ENCODE assay signal across 8 mouse cellular contexts in genomic region chr2:164496847-164497690, GRCm38 (mm10). TPM values are rescaled to one million over a fixed set of nuclear protein-coding genes. Genes with fewer than 3 reads are reported as not detected.
DNase-seq lines count a peak whose midpoint lies in the region; ATAC-seq and TF ChIP-seq lines count a peak whose summit lies in the region.

Gene Pigt, plus strand, starts transcription at chr2:164497520.

- H3K9ac ChIP-seq in lung, embryonic 15.5 days: peak within 1 kb of the TSS; percentile 61

- no peaks in the 10 kb centered on the region for H3K27me3 ChIP-seq in cerebellum, adult 2 months (ENCODE audit: control insufficient read depth, insufficient read depth, low read length)
- H3K27me3 ChIP-seq in lung, embryonic 15.5 days: no peaks in the 10 kb centered on the region

- TF ChIP-seq CTCF in cerebellum, adult 2 months (IDR thresholded peaks at IDR 0.05; ENCODE audit: borderline replicate concordance, insufficient read depth, low read depth, low read length): no peak
- 0 out of 2 replicates have a peak, but pooled peaks have one; percentile 11 for TF ChIP-seq CTCF in olfactory bulb, adult 2 months (IDR thresholded peaks at IDR 0.05; ENCODE audit: insufficient read depth, low read depth, low read length)

- H3K27ac ChIP-seq in cerebellum, adult 2 months (ENCODE audit: insufficient read depth, low read length): peak within 1 kb of the TSS; percentile 91
- H3K27ac ChIP-seq in lung, embryonic 15.5 days: no peak within 1 kb of the TSS; the same call in 1 of the 2 replicates
- H3K27ac ChIP-seq in olfactory bulb, adult 2 months (ENCODE audit: insufficient read depth, low read depth, low read length): peak within 1 kb of the TSS; percentile 63

- peaks cover 12% of the 10 kb centered on the region for H3K36me3 ChIP-seq in lung, embryonic 15.5 days

- H3K9me3 ChIP-seq in lung, embryonic 15.5 days: no peaks in the 10 kb centered on the region

- DNase-seq in MEL-GATA-1-ER (ENCODE audit: extremely low read depth, low read depth): peak; percentile 63
- DNase-seq in cerebellum, adult 2 months: peak; percentile 90 to 91
- DNase-seq in forelimb bud, embryonic 11.5 days (ENCODE audit: low read depth, low spot score): peak; percentile 73
- DNase-seq in heart, postnatal 4 days: peak; percentile 90
- peak; percentile 81 to 84 for DNase-seq in layer of hippocampus, adult 8-10 months (ENCODE audit: low spot score in 2 of 2)
- peak; percentile 75 to 79 for DNase-seq in thymus, adult 18-20 months

- 0 out of 2 replicates have a peak, but pooled peaks cover 4% of the 10 kb centered on the region for H3K4me1 ChIP-seq in cerebellum, adult 2 months (ENCODE audit: control insufficient read depth, insufficient read depth, low read length)
- peaks cover 13% of the 10 kb centered on the region for H3K4me1 ChIP-seq in lung, embryonic 15.5 days
- peaks cover 5% of the 10 kb centered on the region; the same call in 1 of the 2 replicates for H3K4me1 ChIP-seq in olfactory bulb, adult 2 months (ENCODE audit: control insufficient read depth, insufficient read depth, low read length)

- H3K4me2 ChIP-seq in lung, embryonic 15.5 days: peak within 1 kb of the TSS; percentile 85

- peak within 1 kb of the TSS; percentile 99 for H3K4me3 ChIP-seq in cerebellum, adult 2 months (replicated peaks; ENCODE audit: insufficient read depth, low read depth, low read length)
- H3K4me3 ChIP-seq in lung, embryonic 15.5 days: peak within 1 kb of the TSS; percentile 80
- peak within 1 kb of the TSS; percentile 84 for H3K4me3 ChIP-seq in olfactory bulb, adult 2 months (ENCODE audit: insufficient read depth, low read depth, low read length)

- TF ChIP-seq POLR2A in cerebellum, adult 2 months (IDR thresholded peaks at IDR 0.05; ENCODE audit: borderline replicate concordance, insufficient read depth, low read length): peak; percentile 96
- TF ChIP-seq POLR2A in olfactory bulb, adult 2 months (IDR thresholded peaks at IDR 0.05; ENCODE audit: insufficient read depth, low read depth, low read length): peak; percentile 92

- WGBS in cerebellum, adult 2 months: 4% methylated on average over 43 of the region's 43 CpGs
- 5% methylated on average over 43 of the region's 43 CpGs for WGBS in lung, embryonic 15.5 days
- 4% methylated on average over 43 of the region's 43 CpGs for WGBS in olfactory bulb, adult 2 months

- peak; percentile 94 for ATAC-seq in lung, embryonic 15.5 days (ENCODE audit: borderline replicate concordance, extremely low read depth, low FRiP score, low TSS enrichment)

RNA-seq across cellular contexts. Expression of gene Pigt, which starts in this region (rescaled TPM):
- 103 and 109 TPM in 2 replicates for polyA plus RNA-seq in cerebellum, adult 2 months (2012; rRNA removed)
- 10 to 100 TPM; 61.8 to 64.1 TPM for total RNA-seq in heart, postnatal 4 days (2021)
- 10 to 100 TPM; 75.4 to 90.5 (median 81.6) TPM for total RNA-seq in layer of hippocampus, adult 8-10 months (2022)
- polyA plus RNA-seq in lung, embryonic 15.5 days (2015; fragmentation: Nextera tagmentation; extraction: Ambion mirVana): 60.8 and 64.6 TPM in 2 replicates
- polyA plus RNA-seq in olfactory bulb, adult 2 months (2012; ENCODE audit: insufficient read depth, insufficient read length, low replicate concordance, missing spikeins): not detected in 2 replicates
